Mouse (Mus musculus) retina, postnatal 1 day (tissue): ENCODE data around the gene Gm17304.

Source experiments
- DNase-seq: peaks from one replicate; pipeline ENCODE4 v3.0.0-alpha.2; 2012

Gene Gm17304

DNA sequence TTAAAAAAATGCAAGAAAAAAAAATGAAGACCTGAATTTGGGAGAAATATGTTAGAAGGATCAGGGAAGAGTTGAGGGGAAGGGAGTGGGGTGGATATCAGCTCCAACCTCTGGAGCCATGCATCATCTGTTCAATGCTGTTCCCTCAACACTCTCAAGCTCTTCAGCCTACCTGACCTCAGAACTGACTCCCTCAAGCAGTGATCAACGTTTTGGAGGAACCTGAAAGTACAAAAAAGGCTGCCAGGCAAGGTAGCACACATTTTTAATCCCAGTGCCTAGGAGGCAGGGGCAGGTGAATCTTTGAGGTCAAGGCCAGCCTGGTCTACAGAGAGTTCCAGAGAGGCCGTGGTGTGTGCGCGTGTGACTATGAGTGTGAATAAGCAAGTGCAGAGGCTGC is at the start of gene Gm17304:
Gene Gm17304 (plus strand): TSS at position 301 of the 400 bp plus-strand sequence.
- no peak for DNase-seq

- peak; percentile 42 for DNase-seq
Measured at GRCm38 (mm10) chr5:106560631-106561498, 48.0 kb upstream of the Gm17304 start.

DNA sequence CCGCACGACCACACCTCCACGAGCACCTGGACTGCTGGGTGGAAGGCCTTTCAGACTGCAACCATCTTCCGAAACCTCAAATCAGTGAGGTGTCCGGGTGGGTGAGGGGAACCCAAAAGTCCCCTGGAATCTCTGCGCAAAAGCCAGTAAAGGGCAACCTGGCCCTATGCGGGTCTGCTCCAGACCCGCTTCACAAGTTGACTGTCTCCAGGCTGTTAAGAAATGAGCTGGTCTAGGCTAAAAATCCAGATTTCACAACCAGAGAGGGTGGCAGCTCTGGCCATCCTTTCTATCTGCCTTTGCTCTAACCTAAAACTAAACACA is 47.4 kb upstream of the Gm17304 start:
- DNase-seq = no peak

DNA sequence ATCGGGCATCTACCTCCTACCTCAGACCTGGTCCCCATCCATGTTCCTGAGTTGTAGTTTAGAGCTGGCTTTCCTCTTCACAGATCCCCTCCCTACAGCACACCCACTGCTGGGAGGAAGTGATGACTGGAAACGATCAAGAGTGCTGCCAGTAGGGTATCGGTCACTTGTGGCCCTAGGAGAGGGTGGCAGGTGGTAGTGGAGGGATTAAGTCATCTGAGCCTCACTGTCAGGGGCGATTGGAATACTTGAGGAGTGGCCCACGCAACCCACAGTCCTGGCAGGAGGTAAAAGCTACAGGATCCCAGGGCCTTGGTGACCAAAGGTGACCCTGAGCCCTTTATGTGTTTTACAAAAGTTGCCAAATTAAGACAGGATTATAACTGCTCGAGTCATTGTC is 42.9 kb upstream of the Gm17304 start:
- peak; percentile 26 for DNase-seq

DNA sequence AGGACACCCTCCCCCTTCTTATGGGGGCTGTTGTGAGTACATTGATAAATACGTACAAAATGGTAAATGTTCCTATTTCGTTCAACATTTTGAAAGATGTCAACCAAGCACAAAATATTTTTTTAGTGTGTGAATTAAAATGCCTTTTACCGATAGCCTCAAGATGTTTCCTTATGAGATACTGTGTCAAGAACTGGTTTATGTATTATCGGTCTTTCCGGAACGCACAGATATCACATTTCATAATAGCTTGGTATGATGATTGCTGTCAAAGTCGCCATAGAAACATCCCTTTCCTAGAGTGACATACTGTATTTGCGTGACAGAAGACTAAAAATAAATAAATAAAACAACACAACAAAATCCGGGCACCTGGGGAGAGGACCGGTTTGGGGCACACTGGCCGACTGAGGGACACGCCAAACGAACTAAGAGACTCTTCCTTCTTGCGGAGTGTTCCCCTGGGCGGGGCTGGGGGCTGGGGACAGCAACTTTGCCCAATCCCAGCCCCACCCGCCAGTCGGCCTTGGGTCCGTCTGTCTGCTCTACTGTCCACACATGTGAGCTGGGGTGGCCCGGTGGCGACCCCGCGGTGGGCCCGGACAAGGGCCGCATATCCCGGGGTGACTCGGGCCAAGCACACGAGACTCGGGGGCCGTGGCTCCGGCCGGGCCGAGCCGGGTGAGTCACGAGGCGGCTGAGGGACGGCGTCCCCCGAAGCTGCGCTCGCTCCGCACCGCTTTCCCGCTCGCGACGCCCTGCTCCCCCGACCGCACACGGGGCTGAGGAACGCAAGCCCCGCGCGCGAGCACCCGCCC is 34.9 kb upstream of the Gm17304 start:
- DNase-seq = peak; percentile 27

- DNase-seq = peak; percentile 87
Measured at GRCm38 (mm10) chr5:106574560-106574946, 34.3 kb upstream of the Gm17304 start.

DNA sequence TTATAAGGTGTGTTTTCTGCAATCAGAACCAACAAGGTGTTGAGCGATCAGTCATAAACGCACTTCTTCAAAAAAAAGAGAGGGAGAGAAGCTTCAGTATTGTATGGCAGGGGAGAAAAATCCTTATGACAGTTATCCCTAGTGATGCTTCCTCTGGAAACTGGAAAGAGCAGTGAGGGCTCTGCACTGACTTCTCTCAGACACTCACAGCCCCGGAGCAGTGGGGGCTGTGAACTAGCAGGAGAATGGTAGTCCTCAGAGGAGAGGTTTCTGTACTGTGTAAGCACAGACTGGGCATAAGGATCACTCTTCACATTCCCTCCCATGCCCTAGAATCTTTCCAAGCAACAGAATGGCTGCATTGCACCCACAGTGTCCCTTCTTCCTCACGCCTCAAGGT is 33.8 kb upstream of the Gm17304 start:
- DNase-seq = peak; percentile 56

- DNase-seq = peak; percentile 93
Measured at GRCm38 (mm10) chr5:106577237-106577888, 31.5 kb upstream of the Gm17304 start.

- no peak for DNase-seq
Measured at GRCm38 (mm10) chr5:106580943-106581342, 28.0 kb upstream of the Gm17304 start.

DNA sequence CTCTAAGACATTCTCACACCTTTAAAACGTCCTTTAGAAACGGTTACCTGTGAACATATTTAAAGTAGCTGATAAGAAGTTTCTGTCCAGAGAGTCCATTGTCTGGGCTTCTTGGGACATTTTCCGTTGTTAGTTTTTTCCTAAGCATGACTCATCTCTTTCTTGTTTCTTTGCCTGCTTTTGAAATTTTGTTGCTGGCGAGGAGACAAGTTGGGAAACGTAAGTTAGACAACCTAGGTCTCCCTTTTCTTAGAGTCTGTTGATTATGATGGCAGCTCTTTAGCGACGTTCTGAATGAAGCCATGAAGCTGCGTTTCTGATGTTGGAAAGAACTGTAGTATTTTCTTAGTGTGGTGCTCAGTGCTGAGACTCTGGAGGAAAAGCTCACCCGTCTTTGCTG is 19.9 kb upstream of the Gm17304 start:
- DNase-seq = no peak

GRCm38 (mm10) chr5:106589670-106590069 is 19.2 kb upstream of the Gm17304 start:
- DNase-seq = no peak

- no peak for DNase-seq
Measured at GRCm38 (mm10) chr5:106590686-106591085, 18.2 kb upstream of the Gm17304 start.

GRCm38 (mm10) chr5:106594388-106594787 is 14.5 kb upstream of the Gm17304 start:
- peak; percentile 27 for DNase-seq

DNA sequence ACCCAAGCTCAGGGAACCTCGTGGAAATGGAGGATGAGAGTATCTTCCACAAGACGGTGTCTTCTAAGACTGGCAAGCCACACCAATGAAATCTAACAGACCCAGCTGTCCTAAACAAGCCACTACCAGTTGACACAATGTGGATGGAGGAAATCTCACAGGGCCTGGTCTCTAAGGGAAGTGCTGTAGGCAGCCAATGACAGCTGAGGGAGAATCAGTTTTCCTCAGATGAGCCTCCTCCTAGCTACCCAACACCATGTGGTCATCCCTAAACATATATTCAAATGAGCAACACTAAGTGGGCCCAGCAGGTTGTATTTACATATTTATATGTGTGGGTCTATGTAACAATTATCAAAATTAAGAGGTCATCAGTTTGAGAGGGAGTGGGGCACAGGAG is 11.4 kb upstream of the Gm17304 start:
- no peak for DNase-seq

DNA sequence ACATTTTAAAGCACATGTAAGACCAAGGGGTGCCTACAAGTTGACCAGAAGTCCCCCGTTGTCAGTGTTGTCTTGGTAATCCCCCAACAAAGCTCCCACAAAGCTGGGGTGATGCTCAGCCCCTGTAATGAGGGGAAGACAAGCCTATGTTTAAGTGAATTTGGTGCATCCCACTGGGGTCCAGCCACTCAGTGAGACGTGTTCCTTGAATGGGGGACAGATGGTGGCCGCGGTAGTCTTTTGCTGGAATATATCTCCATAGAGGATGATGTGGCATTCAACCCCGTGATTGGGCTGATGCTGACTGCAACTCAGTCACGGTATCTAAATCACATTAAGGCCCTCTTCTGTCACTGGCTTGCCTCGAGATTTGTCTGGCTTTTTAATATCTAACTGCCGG is 9.4 kb upstream of the Gm17304 start:
- DNase-seq = no peak

DNA sequence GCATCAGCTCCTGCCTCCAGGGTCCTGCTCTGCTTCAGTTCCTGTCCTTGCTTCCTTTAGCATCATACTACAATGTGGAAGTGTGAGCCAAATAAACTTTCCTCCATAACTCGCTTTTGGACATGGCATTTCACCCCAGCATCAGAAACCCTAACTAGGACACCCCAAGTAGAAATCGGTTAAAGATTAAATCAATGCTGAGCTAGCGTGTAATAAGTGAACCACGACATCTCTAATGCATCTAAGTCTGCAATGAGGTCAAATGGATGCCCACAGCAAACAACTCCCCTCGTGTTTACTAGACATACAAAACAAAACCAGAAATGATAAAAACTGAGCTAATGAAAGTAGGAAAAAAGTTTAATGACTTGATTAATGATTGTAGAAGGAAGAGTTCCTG is 4.5 kb upstream of the Gm17304 start:
- no peak for DNase-seq

- no peak for DNase-seq
Measured at GRCm38 (mm10) chr5:106605096-106605495, 3.8 kb upstream of the Gm17304 start.

GRCm38 (mm10) chr5:106607081-106607480 is 1.8 kb upstream of the Gm17304 start:
- DNase-seq = no peak

- DNase-seq = no peak
Measured at GRCm38 (mm10) chr5:106612151-106612550, 3.3 kb downstream of the Gm17304 start.

- no peak for DNase-seq
Measured at GRCm38 (mm10) chr5:106614570-106614969, 5.7 kb downstream of the Gm17304 start.

- DNase-seq = no peak
Measured at GRCm38 (mm10) chr5:106615006-106615405, 6.1 kb downstream of the Gm17304 start.

GRCm38 (mm10) chr5:106620446-106620845 is 11.5 kb downstream of the Gm17304 start:
- no peak for DNase-seq

- no peak for DNase-seq
Measured at GRCm38 (mm10) chr5:106622193-106622592, 13.3 kb downstream of the Gm17304 start.

GRCm38 (mm10) chr5:106623337-106623736 is 14.4 kb downstream of the Gm17304 start:
- no peak for DNase-seq
